Mouse (Mus musculus): Measurements from ENCODE around the gene Lrrc45. TPM values are rescaled to one million over a fixed set of nuclear protein-coding genes. Genes with fewer than 3 reads are reported as not detected.

The Lrrc45 gene
- polyA plus RNA-seq, 1 experiment from 2014 or later, result 34.4 TPM

GRCm38 (mm10) chr11:120709551-120709950, 4.2 kb upstream of the Lrrc45 start:
- Histone ChIP-seq H3K27me3 (ENCODE audit: control insufficient read depth, insufficient read depth, low read length) (no peaks in the 10 kb centered on the region; the same call in 1 of the 2 replicates), H3K9ac (ENCODE audit: low read depth, low read length) (no peak overlapping the region), H3K4me3 (ENCODE audit: low read depth, low read length) (no peak overlapping the region), H3K4me1 (replicated peaks; ENCODE audit: control insufficient read depth, insufficient read depth, low read length) (peaks cover 25% of the 10 kb centered on the region), H3K36me3 (ENCODE audit: control insufficient read depth, insufficient read depth, low read length) (0 out of 2 replicates have a peak, but pooled peaks cover 4% of the 10 kb centered on the region), H3K9me3 (ENCODE audit: control insufficient read depth, low read length) (no peaks in the 10 kb centered on the region), H3K27ac (ENCODE audit: low read depth, low read length) (no peak overlapping the region), H3K4me2 (replicated peaks; ENCODE audit: low read depth, low read length) (no peak overlapping the region)
- 76% methylated on average over 2 of the region's 2 CpGs for WGBS
- DNase-seq (ENCODE audit: low spot score), result no peak
- ATAC-seq (ENCODE audit: low FRiP score), result no peak

- ATAC-seq (ENCODE audit: low FRiP score) (no peak), DNase-seq (ENCODE audit: low spot score) (no peak)
- Histone ChIP-seq H3K27me3 (ENCODE audit: control insufficient read depth, insufficient read depth, low read length) (no peaks in the 10 kb centered on the region; the same call in 1 of the 2 replicates), H3K4me1 (replicated peaks; ENCODE audit: control insufficient read depth, insufficient read depth, low read length) (peaks cover 20% of the 10 kb centered on the region), H3K4me3 (ENCODE audit: low read depth, low read length) (no peak overlapping the region), H3K36me3 (ENCODE audit: control insufficient read depth, insufficient read depth, low read length) (0 out of 2 replicates have a peak, but pooled peaks cover 4% of the 10 kb centered on the region), H3K9me3 (ENCODE audit: control insufficient read depth, low read length) (no peaks in the 10 kb centered on the region), H3K4me2 (replicated peaks; ENCODE audit: low read depth, low read length) (no peak overlapping the region), H3K27ac (ENCODE audit: low read depth, low read length) (no peak overlapping the region), H3K9ac (ENCODE audit: low read depth, low read length) (no peak overlapping the region)
- WGBS, result 69% methylated on average over 5 of the region's 5 CpGs
Observed at GRCm38 (mm10) chr11:120710672-120711071, 3.1 kb upstream of the Lrrc45 start.

- 0 out of 2 replicates have a peak overlapping the region, but pooled peaks have one; percentile 24 for H3K9ac ChIP-seq (ENCODE audit: low read depth, low read length)
- no peak overlapping the region for H3K27ac ChIP-seq (ENCODE audit: low read depth, low read length)
- peaks cover 12% of the 10 kb centered on the region for H3K4me1 ChIP-seq (replicated peaks; ENCODE audit: control insufficient read depth, insufficient read depth, low read length)
- H3K4me2 ChIP-seq (replicated peaks; ENCODE audit: low read depth, low read length), result no peak overlapping the region; the same call in 1 of the 2 replicates
- 0 out of 2 replicates have a peak, but pooled peaks cover 4% of the 10 kb centered on the region for H3K36me3 ChIP-seq (ENCODE audit: control insufficient read depth, insufficient read depth, low read length)
- no peak for DNase-seq (ENCODE audit: low spot score)
- WGBS, result 52% methylated on average over 8 of the region's 8 CpGs
- H3K4me3 ChIP-seq (ENCODE audit: low read depth, low read length), result 0 out of 2 replicates have a peak overlapping the region, but pooled peaks have one; percentile 53
- no peaks in the 10 kb centered on the region for H3K9me3 ChIP-seq (ENCODE audit: control insufficient read depth, low read length)
- no peak for ATAC-seq (ENCODE audit: low FRiP score)
- no peaks in the 10 kb centered on the region for H3K27me3 ChIP-seq (ENCODE audit: control insufficient read depth, insufficient read depth, low read length)
Observed at GRCm38 (mm10) chr11:120711980-120712604, 1.6 kb upstream of the Lrrc45 start.

- Histone ChIP-seq H3K36me3 (ENCODE audit: control insufficient read depth, insufficient read depth, low read length) (peaks cover 7% of the 10 kb centered on the region; the same call in 1 of the 2 replicates), H3K4me3 (ENCODE audit: low read depth, low read length) (peak overlapping the region; percentile 53), H3K9ac (ENCODE audit: low read depth, low read length) (peak overlapping the region; percentile 61), H3K9me3 (ENCODE audit: control insufficient read depth, low read length) (no peaks in the 10 kb centered on the region), H3K4me1 (replicated peaks; ENCODE audit: control insufficient read depth, insufficient read depth, low read length) (peaks cover 11% of the 10 kb centered on the region), H3K4me2 (replicated peaks; ENCODE audit: low read depth, low read length) (peak overlapping the region; percentile 87), H3K27me3 (ENCODE audit: control insufficient read depth, insufficient read depth, low read length) (no peaks in the 10 kb centered on the region), H3K27ac (ENCODE audit: low read depth, low read length) (peak overlapping the region; percentile 43; the same call in 1 of the 2 replicates)
- DNase-seq (ENCODE audit: low spot score) (peak; percentile 79), ATAC-seq (ENCODE audit: low FRiP score) (peak; percentile 51)
- under 1% methylated on average over 36 of the region's 38 CpGs for WGBS
Observed at GRCm38 (mm10) chr11:120712771-120713568, 755 bp upstream of the Lrrc45 start.

- no peak for DNase-seq (ENCODE audit: low spot score)
- 68% methylated on average over 10 of the region's 10 CpGs for WGBS
- Histone ChIP-seq H3K4me2 (replicated peaks; ENCODE audit: low read depth, low read length) (peak overlapping the region; percentile 94), H3K27ac (ENCODE audit: low read depth, low read length) (no peak overlapping the region), H3K9ac (ENCODE audit: low read depth, low read length) (peak overlapping the region; percentile 83), H3K4me1 (replicated peaks; ENCODE audit: control insufficient read depth, insufficient read depth, low read length) (peaks cover 11% of the 10 kb centered on the region), H3K4me3 (ENCODE audit: low read depth, low read length) (peak overlapping the region; percentile 53), H3K36me3 (ENCODE audit: control insufficient read depth, insufficient read depth, low read length) (peaks cover 5% of the 10 kb centered on the region; the same call in 1 of the 2 replicates), H3K9me3 (ENCODE audit: control insufficient read depth, low read length) (no peaks in the 10 kb centered on the region), H3K27me3 (ENCODE audit: control insufficient read depth, insufficient read depth, low read length) (no peaks in the 10 kb centered on the region)
- ATAC-seq (ENCODE audit: low FRiP score), result no peak
Observed at GRCm38 (mm10) chr11:120714546-120714945, 821 bp downstream of the Lrrc45 start.

- no peaks in the 10 kb centered on the region for H3K27me3 ChIP-seq (ENCODE audit: control insufficient read depth, insufficient read depth, low read length)
- H3K4me1 ChIP-seq (replicated peaks; ENCODE audit: control insufficient read depth, insufficient read depth, low read length), result peaks cover 11% of the 10 kb centered on the region
- ATAC-seq (ENCODE audit: low FRiP score) (no peak), DNase-seq (ENCODE audit: low spot score) (no peak)
- H3K9ac ChIP-seq (ENCODE audit: low read depth, low read length), result no peak overlapping the region
- peaks cover 5% of the 10 kb centered on the region; the same call in 1 of the 2 replicates for H3K36me3 ChIP-seq (ENCODE audit: control insufficient read depth, insufficient read depth, low read length)
- WGBS, result 90% methylated on average over 9 of the region's 9 CpGs
- H3K4me2 ChIP-seq (replicated peaks; ENCODE audit: low read depth, low read length), result no peak overlapping the region
- no peak overlapping the region for H3K27ac ChIP-seq (ENCODE audit: low read depth, low read length)
- no peak overlapping the region for H3K4me3 ChIP-seq (ENCODE audit: low read depth, low read length)
- no peaks in the 10 kb centered on the region for H3K9me3 ChIP-seq (ENCODE audit: control insufficient read depth, low read length)
Observed at GRCm38 (mm10) chr11:120715131-120715530, 1.4 kb downstream of the Lrrc45 start.

GRCm38 (mm10) chr11:120719242-120719641, 5.5 kb downstream of the Lrrc45 start:
- H3K27ac ChIP-seq (ENCODE audit: low read depth, low read length), result no peak overlapping the region
- H3K9ac ChIP-seq (ENCODE audit: low read depth, low read length), result no peak overlapping the region
- no peaks in the 10 kb centered on the region for H3K9me3 ChIP-seq (ENCODE audit: control insufficient read depth, low read length)
- ATAC-seq (ENCODE audit: low FRiP score), result no peak
- DNase-seq (ENCODE audit: low spot score), result no peak
- H3K27me3 ChIP-seq (ENCODE audit: control insufficient read depth, insufficient read depth, low read length), result peaks cover 2% of the 10 kb centered on the region
- peaks cover 5% of the 10 kb centered on the region; the same call in 1 of the 2 replicates for H3K36me3 ChIP-seq (ENCODE audit: control insufficient read depth, insufficient read depth, low read length)
- WGBS, result 87% methylated on average over 9 of the region's 9 CpGs
- H3K4me3 ChIP-seq (ENCODE audit: low read depth, low read length), result no peak overlapping the region
- H3K4me2 ChIP-seq (replicated peaks; ENCODE audit: low read depth, low read length), result no peak overlapping the region
- peaks cover 15% of the 10 kb centered on the region for H3K4me1 ChIP-seq (replicated peaks; ENCODE audit: control insufficient read depth, insufficient read depth, low read length)

GRCm38 (mm10) chr11:120719841-120720376, 6.2 kb downstream of the Lrrc45 start:
- ATAC-seq (ENCODE audit: low FRiP score) (no peak), DNase-seq (ENCODE audit: low spot score) (no peak)
- H3K9me3 ChIP-seq (ENCODE audit: control insufficient read depth, low read length), result no peaks in the 10 kb centered on the region
- H3K4me2 ChIP-seq (replicated peaks; ENCODE audit: low read depth, low read length), result no peak overlapping the region
- peaks cover 2% of the 10 kb centered on the region for H3K27me3 ChIP-seq (ENCODE audit: control insufficient read depth, insufficient read depth, low read length)
- peaks cover 5% of the 10 kb centered on the region; the same call in 1 of the 2 replicates for H3K36me3 ChIP-seq (ENCODE audit: control insufficient read depth, insufficient read depth, low read length)
- no peak overlapping the region for H3K4me3 ChIP-seq (ENCODE audit: low read depth, low read length)
- WGBS, result 89% methylated on average over 13 of the region's 13 CpGs
- no peak overlapping the region for H3K27ac ChIP-seq (ENCODE audit: low read depth, low read length)
- no peak overlapping the region for H3K9ac ChIP-seq (ENCODE audit: low read depth, low read length)
- H3K4me1 ChIP-seq (replicated peaks; ENCODE audit: control insufficient read depth, insufficient read depth, low read length), result peaks cover 10% of the 10 kb centered on the region

Measured in hindbrain, embryonic 11.5 days (tissue).